Mouse (Mus musculus) frontal cortex, postnatal 25 days (tissue): ENCODE measurements around the gene Gm6337.
"Not testable (repeated sequence)": the region's sequence is repeated elsewhere in the genome, so short reads cannot be mapped to it uniquely, and the experiment has no call there.

Source experiments
- DNase-seq, 2 experiments: peaks; one replicate each; pipeline ENCODE4 v3.0.0; 2022; ENCODE audit warnings: low spot score in 2 of 2

Gm6337 gene

DNA sequence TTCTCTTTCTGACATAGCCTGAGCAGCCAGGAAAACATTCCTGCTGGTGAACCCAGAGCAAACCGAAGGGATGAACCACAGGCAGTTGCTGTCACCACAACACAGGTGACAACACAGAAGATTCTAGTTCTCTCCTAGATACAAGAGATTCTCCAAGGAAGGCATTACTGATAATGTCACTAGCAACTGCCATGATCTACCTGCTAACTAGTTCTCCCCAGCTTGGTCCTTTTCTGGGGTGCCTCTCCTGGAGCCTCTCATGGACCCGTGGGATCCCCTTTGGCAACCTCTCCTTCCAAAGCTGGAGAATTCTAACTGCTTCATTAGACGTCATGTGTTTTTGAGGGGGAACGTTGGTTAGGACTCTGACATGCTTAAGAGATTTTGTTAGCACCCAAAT, at the start of gene Gm6337:
TSS of gene Gm6337 (minus strand) at position 101 of the 400 bp plus-strand sequence.
- DNase-seq: not testable (repeated sequence)

DNA sequence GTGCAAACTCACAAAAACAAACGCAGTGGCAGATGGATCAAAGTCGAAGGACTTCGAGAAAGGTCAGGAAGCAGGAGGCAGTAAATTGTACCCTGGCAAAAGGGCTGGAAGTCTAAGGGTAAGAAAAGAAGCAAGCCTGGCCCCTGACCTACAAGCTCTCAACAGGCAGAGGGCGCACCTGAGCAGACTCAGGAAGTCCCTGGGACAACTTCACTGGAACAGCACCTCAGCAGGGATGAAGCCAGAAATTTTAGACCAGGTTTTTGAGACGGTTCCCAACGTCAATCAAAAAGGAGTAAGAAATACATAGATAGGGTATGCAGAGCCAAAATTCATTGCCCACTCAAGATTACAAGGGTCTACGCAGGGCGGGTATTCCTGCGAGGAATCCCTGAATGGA, 49.4 kb upstream of the Gm6337 start:
- not testable (repeated sequence) for DNase-seq

DNA sequence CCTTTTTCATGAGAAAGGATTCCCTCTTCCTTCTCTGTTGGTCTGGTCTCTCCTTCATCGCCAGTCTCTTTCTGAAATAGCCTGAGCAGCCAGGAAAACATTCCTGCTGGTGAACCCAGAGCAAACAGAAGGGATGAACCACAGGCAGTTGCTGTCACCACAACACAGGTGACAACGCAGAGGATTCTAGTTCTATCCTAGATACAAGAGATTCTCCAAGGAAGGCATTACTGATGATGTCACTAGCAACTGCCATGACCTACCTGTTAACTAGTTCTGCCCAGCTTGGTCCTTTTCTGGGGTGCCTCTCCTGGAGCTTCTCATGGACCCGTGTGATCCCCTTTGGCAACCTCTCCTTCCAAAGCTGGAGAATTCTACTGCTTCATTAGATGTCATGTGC, 35.8 kb upstream of the Gm6337 start, which contains the start of gene Gm8206:
TSS of gene Gm8206 (minus strand) at position 101 of the 400 bp plus-strand sequence.
- not testable (repeated sequence) for DNase-seq
